Mouse (Mus musculus): ENCODE measurements at regions not wholly inside any gene's neighbourhood (a gene's known extent, or its start where the extent isn't known, plus 50 kb on each side); places are given as distances from the start of the nearest gene placed in this dataset.

DNA sequence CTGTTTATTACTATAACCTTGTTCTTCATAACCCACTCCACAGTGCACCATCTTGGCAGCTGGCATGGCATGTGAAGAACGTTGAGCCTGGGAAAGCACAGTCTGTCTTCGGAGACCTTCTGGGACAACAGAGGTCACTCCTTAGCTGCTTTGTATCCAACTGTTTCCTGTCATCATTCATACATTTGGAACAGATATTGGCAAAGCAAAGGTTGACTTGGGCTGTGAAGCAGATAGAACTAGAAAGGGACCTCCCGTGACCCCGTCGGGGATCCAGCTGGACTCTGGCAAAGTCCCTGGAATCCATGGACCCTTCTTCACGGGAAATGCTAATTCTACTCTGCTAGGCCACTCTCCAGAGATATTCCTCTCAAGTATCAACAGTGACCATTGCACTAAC, 148.3 kb downstream of the Usp46 start:
- Histone ChIP-seq H3K9me3 (no peaks in the 10 kb centered on the region), H3K27me3 (ENCODE audit: poor library complexity, severe bottlenecking) (no peaks in the 10 kb centered on the region), H3K4me1 (peaks cover 3% of the 10 kb centered on the region; the same call in 1 of the 2 replicates), H3K36me3 (replicated peaks) (no peaks in the 10 kb centered on the region), H3K4me3 (no peak overlapping the region), H3K27ac (no peak overlapping the region)
- WGBS: 93% methylated on average over 6 of the region's 6 CpGs
- DNase-seq (ENCODE audit: extremely low spot score, low spot score): no peak

GRCm38 (mm10) chr5:73927534-73927933, 140.7 kb downstream of the Usp46 start:
- no peaks in the 10 kb centered on the region for H3K27me3 ChIP-seq (ENCODE audit: poor library complexity, severe bottlenecking)
- 74% methylated on average over 9 of the region's 9 CpGs for WGBS

DNA sequence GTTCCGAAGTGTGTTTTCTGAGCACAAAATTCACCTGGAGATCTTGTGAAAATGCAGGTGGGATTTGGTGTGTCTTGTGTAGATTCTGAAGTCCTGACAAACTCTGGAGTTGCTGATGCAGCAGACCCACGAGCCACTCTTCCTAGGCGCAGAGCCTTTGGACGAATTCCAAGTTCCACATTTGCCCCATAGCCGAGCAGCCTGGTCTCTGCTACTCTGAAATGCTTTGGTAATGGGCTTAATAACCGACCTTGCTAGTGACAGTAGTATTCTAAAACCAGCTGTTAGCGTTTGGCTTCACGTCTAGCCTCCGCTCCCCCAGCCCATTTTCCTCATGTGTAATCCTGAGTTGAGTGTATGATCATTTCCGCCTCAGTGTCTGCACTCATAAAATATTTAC, 139.5 kb downstream of the Usp46 start:
- Histone ChIP-seq H3K36me3 (replicated peaks) (no peaks in the 10 kb centered on the region), H3K4me1 (no peaks in the 10 kb centered on the region), H3K27ac (no peak overlapping the region), H3K4me3 (no peak overlapping the region), H3K9me3 (no peaks in the 10 kb centered on the region), H3K27me3 (ENCODE audit: poor library complexity, severe bottlenecking) (no peaks in the 10 kb centered on the region)
- WGBS: 92% methylated on average over 10 of the region's 10 CpGs
- no peak for DNase-seq (ENCODE audit: extremely low spot score, low spot score)

More at GRCm38 (mm10) chr5:73927534-73927933, 140.7 kb downstream of the Usp46 start:
- Histone ChIP-seq H3K9me3 (no peaks in the 10 kb centered on the region), H3K27ac (no peak overlapping the region), H3K4me3 (no peak overlapping the region), H3K36me3 (replicated peaks) (no peaks in the 10 kb centered on the region), H3K4me1 (no peaks in the 10 kb centered on the region)
- DNase-seq (ENCODE audit: extremely low spot score, low spot score): no peak

- Histone ChIP-seq H3K27ac (no peak overlapping the region), H3K4me3 (no peak overlapping the region), H3K9me3 (no peaks in the 10 kb centered on the region), H3K4me1 (no peaks in the 10 kb centered on the region), H3K36me3 (replicated peaks) (no peaks in the 10 kb centered on the region), H3K27me3 (ENCODE audit: poor library complexity, severe bottlenecking) (no peaks in the 10 kb centered on the region)
- no peak for DNase-seq (ENCODE audit: extremely low spot score, low spot score)
- 93% methylated on average over 5 of the region's 5 CpGs for WGBS
Observed at GRCm38 (mm10) chr5:73930205-73930604, 138.0 kb downstream of the Usp46 start.

- Histone ChIP-seq H3K27me3 (ENCODE audit: poor library complexity, severe bottlenecking) (no peaks in the 10 kb centered on the region), H3K4me3 (no peak overlapping the region), H3K36me3 (replicated peaks) (no peaks in the 10 kb centered on the region), H3K9me3 (no peaks in the 10 kb centered on the region), H3K4me1 (no peaks in the 10 kb centered on the region), H3K27ac (no peak overlapping the region)
- DNase-seq (ENCODE audit: extremely low spot score, low spot score): peak; percentile 34
- WGBS: 55% methylated on average over 2 of the region's 2 CpGs
Observed at GRCm38 (mm10) chr5:73937799-73938198, 130.4 kb downstream of the Usp46 start.

DNA sequence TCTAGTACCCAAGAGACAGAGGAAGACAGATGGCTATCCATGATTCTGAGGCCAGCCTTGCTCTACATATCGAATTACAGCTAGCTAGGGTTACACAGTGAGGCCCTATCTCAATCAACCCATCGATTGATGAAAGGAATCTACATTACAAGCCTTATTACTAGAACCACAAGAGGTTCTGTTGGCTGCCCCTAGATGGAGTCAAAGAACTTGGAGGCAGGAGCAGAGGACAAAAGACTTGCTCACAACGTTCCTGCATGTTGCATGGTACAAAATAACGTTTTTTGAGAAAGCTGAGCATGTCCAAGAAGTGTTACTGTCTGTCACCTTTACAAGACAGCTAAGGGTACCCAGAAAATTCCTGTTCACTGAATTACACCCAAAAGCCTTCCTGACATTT, 129.8 kb downstream of the Usp46 start:
- no peak overlapping the region for H3K4me3 ChIP-seq
- H3K27ac ChIP-seq: no peak overlapping the region
- 67% methylated on average over 4 of the region's 4 CpGs for WGBS
- DNase-seq (ENCODE audit: extremely low spot score, low spot score): no peak
- no peaks in the 10 kb centered on the region for H3K4me1 ChIP-seq
- no peaks in the 10 kb centered on the region for H3K9me3 ChIP-seq
- H3K27me3 ChIP-seq (ENCODE audit: poor library complexity, severe bottlenecking): no peaks in the 10 kb centered on the region
- H3K36me3 ChIP-seq (replicated peaks): no peaks in the 10 kb centered on the region

- no peaks in the 10 kb centered on the region for H3K4me1 ChIP-seq
- no peaks in the 10 kb centered on the region for H3K27me3 ChIP-seq (ENCODE audit: poor library complexity, severe bottlenecking)
- no peak for DNase-seq (ENCODE audit: extremely low spot score, low spot score)
- WGBS: 64% methylated on average over 3 of the region's 3 CpGs
- H3K9me3 ChIP-seq: no peaks in the 10 kb centered on the region
- no peaks in the 10 kb centered on the region for H3K36me3 ChIP-seq (replicated peaks)
- no peak overlapping the region for H3K27ac ChIP-seq
- H3K4me3 ChIP-seq: no peak overlapping the region
Observed at GRCm38 (mm10) chr5:73942950-73943349, 125.3 kb downstream of the Usp46 start.

GRCm38 (mm10) chr5:73945671-73946070, 122.6 kb downstream of the Usp46 start:
- no peak for DNase-seq (ENCODE audit: extremely low spot score, low spot score)
- Histone ChIP-seq H3K4me1 (peaks cover under 1% of the 10 kb centered on the region), H3K27ac (no peak overlapping the region), H3K36me3 (replicated peaks) (no peaks in the 10 kb centered on the region), H3K27me3 (ENCODE audit: poor library complexity, severe bottlenecking) (no peaks in the 10 kb centered on the region), H3K4me3 (no peak overlapping the region), H3K9me3 (0 out of 2 replicates have a peak, but pooled peaks cover 3% of the 10 kb centered on the region)
- WGBS: 89% methylated on average over 3 of the region's 3 CpGs

DNA sequence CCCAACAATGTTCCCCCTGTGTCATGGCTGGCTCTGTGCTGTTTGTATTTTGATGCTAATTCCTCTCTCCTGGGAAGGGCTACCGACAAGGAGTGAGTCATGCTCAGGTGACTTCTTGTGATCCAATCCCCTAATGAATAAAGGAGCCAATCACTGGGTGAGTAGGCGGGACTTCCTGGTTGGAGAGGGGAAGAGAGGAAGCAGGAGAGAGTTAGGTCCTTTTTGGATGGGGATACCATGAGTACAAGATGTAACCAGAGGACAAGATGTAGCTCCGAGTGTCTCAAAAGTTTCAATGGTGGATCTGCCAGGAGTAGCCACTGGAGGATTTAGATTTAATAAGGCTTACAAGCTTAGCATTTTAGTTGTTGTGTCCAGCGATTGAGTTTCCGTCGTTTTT, 122.1 kb downstream of the Usp46 start:
- Histone ChIP-seq H3K9me3 (0 out of 2 replicates have a peak, but pooled peaks cover 3% of the 10 kb centered on the region), H3K27me3 (ENCODE audit: poor library complexity, severe bottlenecking) (no peaks in the 10 kb centered on the region), H3K36me3 (replicated peaks) (no peaks in the 10 kb centered on the region), H3K27ac (no peak overlapping the region), H3K4me1 (peaks cover 6% of the 10 kb centered on the region), H3K4me3 (no peak overlapping the region)
- 93% methylated on average over 6 of the region's 6 CpGs for WGBS
- no peak for DNase-seq (ENCODE audit: extremely low spot score, low spot score)

- Histone ChIP-seq H3K9me3 (0 out of 2 replicates have a peak, but pooled peaks cover 3% of the 10 kb centered on the region), H3K4me3 (no peak overlapping the region), H3K36me3 (replicated peaks) (no peaks in the 10 kb centered on the region), H3K27me3 (ENCODE audit: poor library complexity, severe bottlenecking) (no peaks in the 10 kb centered on the region), H3K4me1 (peaks cover 15% of the 10 kb centered on the region), H3K27ac (no peak overlapping the region)
- WGBS: 88% methylated on average over 9 of the region's 9 CpGs
- DNase-seq (ENCODE audit: extremely low spot score, low spot score): no peak
Observed at GRCm38 (mm10) chr5:73948031-73948899, 120.0 kb downstream of the Usp46 start.

Data from forebrain, embryonic 10.5 days (tissue).